Mouse (Mus musculus): ENCODE measurements around the gene Itsn1. TPM values are rescaled to one million over a fixed set of nuclear protein-coding genes. Genes with fewer than 3 reads are reported as not detected.

Itsn1 gene
- polyA plus RNA-seq, 1 experiment: 12.9 TPM

DNA sequence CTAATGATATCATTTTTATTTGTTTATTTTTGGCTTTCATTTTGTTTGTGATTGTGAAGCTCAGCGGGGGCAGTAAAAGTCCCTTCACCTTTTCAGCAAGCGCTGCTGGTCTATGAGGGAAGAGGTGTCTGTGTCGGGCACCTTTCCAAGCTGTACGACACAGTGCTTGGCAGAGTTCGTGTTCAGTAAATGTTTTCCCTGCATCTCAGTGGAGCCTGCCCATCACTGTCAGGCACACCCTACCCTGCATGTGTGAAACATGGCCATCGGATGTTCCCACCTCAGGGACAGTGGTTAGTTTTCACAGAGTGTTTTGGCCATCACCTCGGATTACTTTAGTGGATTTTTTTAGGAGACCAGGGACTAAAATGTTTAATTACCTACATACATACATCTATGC is 54.1 kb downstream of the Itsn1 start:
- Histone ChIP-seq H3K27me3 (ENCODE audit: control insufficient read depth, insufficient read depth, low read length) (no peaks in the 10 kb centered on the region), H3K4me1 (replicated peaks; ENCODE audit: control insufficient read depth, insufficient read depth, low read length) (peaks cover 16% of the 10 kb centered on the region), H3K36me3 (ENCODE audit: control insufficient read depth, insufficient read depth, low read length) (no peaks in the 10 kb centered on the region), H3K4me3 (ENCODE audit: control insufficient read depth, insufficient read depth, low read length) (no peak overlapping the region), H3K27ac (ENCODE audit: control insufficient read depth, insufficient read depth, low read length) (no peak overlapping the region)
- WGBS: 94% methylated on average over 7 of the region's 7 CpGs
- TF ChIP-seq POLR2A (IDR thresholded peaks at IDR 0.05; ENCODE audit: control insufficient read depth, extremely low read depth, insufficient read depth, low read length, poor library complexity) (no peak), CTCF (IDR thresholded peaks at IDR 0.05; ENCODE audit: borderline replicate concordance, control insufficient read depth, extremely low read depth, insufficient read depth, low read length, poor library complexity) (no peak)
- DNase-seq: no peak

DNA sequence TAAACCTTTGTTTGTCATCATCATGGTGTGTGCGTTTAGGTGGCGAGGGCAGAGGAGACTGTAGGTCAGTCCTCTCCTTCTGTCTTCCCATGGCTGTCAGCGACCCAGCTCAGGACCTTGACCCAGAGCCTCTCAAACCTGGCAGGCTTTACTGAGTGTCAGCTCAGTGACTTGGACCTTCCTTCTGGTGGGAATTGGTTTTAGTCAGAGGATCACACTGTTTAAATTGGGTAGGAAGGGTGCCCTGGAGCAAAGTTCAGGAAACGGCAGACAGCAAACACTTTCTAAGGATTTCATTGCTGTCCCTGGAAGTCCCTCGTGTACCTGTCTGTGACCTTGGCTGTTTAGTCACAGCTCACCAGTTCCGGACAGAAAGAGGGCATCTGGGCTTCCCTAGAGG is 55.2 kb downstream of the Itsn1 start:
- H3K4me1 ChIP-seq (replicated peaks; ENCODE audit: control insufficient read depth, insufficient read depth, low read length): peaks cover 16% of the 10 kb centered on the region
- no peak overlapping the region for H3K27ac ChIP-seq (ENCODE audit: control insufficient read depth, insufficient read depth, low read length)
- 95% methylated on average over 6 of the region's 6 CpGs for WGBS
- TF ChIP-seq CTCF (IDR thresholded peaks at IDR 0.05; ENCODE audit: borderline replicate concordance, control insufficient read depth, extremely low read depth, insufficient read depth, low read length, poor library complexity) (no peak), POLR2A (IDR thresholded peaks at IDR 0.05; ENCODE audit: control insufficient read depth, extremely low read depth, insufficient read depth, low read length, poor library complexity) (no peak)
- no peaks in the 10 kb centered on the region for H3K27me3 ChIP-seq (ENCODE audit: control insufficient read depth, insufficient read depth, low read length)
- H3K36me3 ChIP-seq (ENCODE audit: control insufficient read depth, insufficient read depth, low read length): no peaks in the 10 kb centered on the region
- DNase-seq: no peak
- H3K4me3 ChIP-seq (ENCODE audit: control insufficient read depth, insufficient read depth, low read length): no peak overlapping the region

DNA sequence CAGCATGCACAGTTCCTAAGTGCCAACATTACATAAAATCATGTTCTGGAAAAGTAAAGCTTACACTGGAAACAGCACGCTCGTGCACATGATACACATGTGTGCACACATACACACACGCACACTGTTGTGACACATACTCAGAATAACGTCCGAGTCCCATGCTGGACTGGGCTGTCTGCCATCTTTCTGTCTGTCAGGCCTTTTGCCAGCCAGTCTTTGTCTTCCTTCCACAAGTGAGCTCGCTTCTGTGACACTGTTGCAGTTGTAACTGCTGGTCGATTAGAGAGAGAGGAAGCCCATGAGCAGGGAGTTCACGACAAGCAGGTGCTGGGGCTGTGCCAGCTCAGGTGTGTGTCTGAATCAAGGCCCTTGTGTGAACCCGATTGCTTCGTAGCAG is 57.3 kb downstream of the Itsn1 start:
- H3K36me3 ChIP-seq (ENCODE audit: control insufficient read depth, insufficient read depth, low read length): no peaks in the 10 kb centered on the region
- WGBS: 65% methylated on average over 10 of the region's 10 CpGs
- H3K4me3 ChIP-seq (ENCODE audit: control insufficient read depth, insufficient read depth, low read length): no peak overlapping the region
- H3K27ac ChIP-seq (ENCODE audit: control insufficient read depth, insufficient read depth, low read length): no peak overlapping the region
- peaks cover 10% of the 10 kb centered on the region for H3K4me1 ChIP-seq (replicated peaks; ENCODE audit: control insufficient read depth, insufficient read depth, low read length)
- DNase-seq: no peak
- TF ChIP-seq POLR2A (IDR thresholded peaks at IDR 0.05; ENCODE audit: control insufficient read depth, extremely low read depth, insufficient read depth, low read length, poor library complexity): no peak
- TF ChIP-seq CTCF (IDR thresholded peaks at IDR 0.05; ENCODE audit: borderline replicate concordance, control insufficient read depth, extremely low read depth, insufficient read depth, low read length, poor library complexity): no peak
- H3K27me3 ChIP-seq (ENCODE audit: control insufficient read depth, insufficient read depth, low read length): no peaks in the 10 kb centered on the region

DNA sequence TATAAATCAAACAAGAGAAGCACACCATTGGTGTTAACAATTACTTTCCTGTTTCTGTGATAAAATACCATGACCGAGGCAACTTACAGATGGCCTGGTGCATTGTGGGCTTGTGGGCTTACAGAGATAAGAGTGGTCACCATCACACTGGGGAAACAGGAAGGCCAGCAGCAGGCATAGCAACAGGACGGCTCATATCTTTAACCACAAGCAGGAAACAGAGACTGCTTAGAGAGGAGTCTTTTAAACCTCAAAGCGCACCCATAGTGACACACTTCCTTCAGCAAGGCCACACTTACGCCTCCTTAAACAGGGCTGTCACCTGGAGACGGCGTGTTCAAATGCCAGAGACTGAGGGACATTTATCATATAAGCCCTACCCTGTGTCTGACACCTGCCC is 60.6 kb downstream of the Itsn1 start:
- H3K4me1 ChIP-seq (replicated peaks; ENCODE audit: control insufficient read depth, insufficient read depth, low read length): peaks cover 8% of the 10 kb centered on the region
- H3K4me3 ChIP-seq (ENCODE audit: control insufficient read depth, insufficient read depth, low read length): no peak overlapping the region
- H3K27ac ChIP-seq (ENCODE audit: control insufficient read depth, insufficient read depth, low read length): no peak overlapping the region
- DNase-seq: no peak
- 5% methylated on average over 6 of the region's 6 CpGs for WGBS
- no peaks in the 10 kb centered on the region for H3K36me3 ChIP-seq (ENCODE audit: control insufficient read depth, insufficient read depth, low read length)
- TF ChIP-seq CTCF (IDR thresholded peaks at IDR 0.05; ENCODE audit: borderline replicate concordance, control insufficient read depth, extremely low read depth, insufficient read depth, low read length, poor library complexity): no peak
- TF ChIP-seq POLR2A (IDR thresholded peaks at IDR 0.05; ENCODE audit: control insufficient read depth, extremely low read depth, insufficient read depth, low read length, poor library complexity): no peak
- peaks cover 4% of the 10 kb centered on the region; the same call in 1 of the 2 replicates for H3K27me3 ChIP-seq (ENCODE audit: control insufficient read depth, insufficient read depth, low read length)

DNA sequence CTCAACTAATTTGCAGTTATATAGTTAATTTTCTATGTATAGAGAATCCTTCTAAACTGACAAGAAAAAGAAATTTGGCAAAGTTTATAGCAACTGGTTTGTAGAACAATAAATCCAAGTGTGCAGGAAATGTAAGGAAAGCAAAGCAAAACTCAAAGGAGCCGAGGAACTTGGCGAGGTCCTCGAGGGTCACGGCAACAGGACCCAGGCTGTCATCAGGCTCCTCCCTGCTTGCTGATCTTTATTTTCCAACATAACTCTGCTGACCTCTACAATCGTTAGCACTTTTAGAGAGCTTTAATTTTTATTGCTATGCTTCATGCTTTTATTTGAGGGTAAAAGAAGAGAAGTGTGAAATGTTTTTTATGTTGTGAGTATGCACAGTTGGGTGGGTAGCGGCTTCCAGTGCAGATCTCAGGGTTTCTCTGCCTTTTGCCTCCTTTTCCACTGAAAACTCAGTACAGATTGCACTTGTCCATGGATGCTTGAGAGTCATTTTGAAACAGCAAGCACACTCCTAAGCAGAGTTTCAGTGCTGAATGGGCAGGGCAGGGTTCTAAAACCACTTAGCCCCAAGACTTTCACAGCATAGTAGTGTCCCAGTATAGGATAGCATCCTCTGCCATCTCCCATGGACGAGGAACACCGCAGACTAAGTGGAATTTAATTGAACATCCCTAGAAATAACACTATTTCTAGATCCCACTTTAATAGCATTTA is 63.6 kb downstream of the Itsn1 start:
- WGBS: 84% methylated on average over 8 of the region's 8 CpGs
- peaks cover 4% of the 10 kb centered on the region; the same call in 1 of the 2 replicates for H3K27me3 ChIP-seq (ENCODE audit: control insufficient read depth, insufficient read depth, low read length)
- TF ChIP-seq CTCF (IDR thresholded peaks at IDR 0.05; ENCODE audit: borderline replicate concordance, control insufficient read depth, extremely low read depth, insufficient read depth, low read length, poor library complexity) (no peak), POLR2A (IDR thresholded peaks at IDR 0.05; ENCODE audit: control insufficient read depth, extremely low read depth, insufficient read depth, low read length, poor library complexity) (no peak)
- peaks cover 8% of the 10 kb centered on the region for H3K4me1 ChIP-seq (replicated peaks; ENCODE audit: control insufficient read depth, insufficient read depth, low read length)
- no peak overlapping the region for H3K27ac ChIP-seq (ENCODE audit: control insufficient read depth, insufficient read depth, low read length)
- no peak overlapping the region for H3K4me3 ChIP-seq (ENCODE audit: control insufficient read depth, insufficient read depth, low read length)
- H3K36me3 ChIP-seq (ENCODE audit: control insufficient read depth, insufficient read depth, low read length): no peaks in the 10 kb centered on the region
- no peak for DNase-seq

DNA sequence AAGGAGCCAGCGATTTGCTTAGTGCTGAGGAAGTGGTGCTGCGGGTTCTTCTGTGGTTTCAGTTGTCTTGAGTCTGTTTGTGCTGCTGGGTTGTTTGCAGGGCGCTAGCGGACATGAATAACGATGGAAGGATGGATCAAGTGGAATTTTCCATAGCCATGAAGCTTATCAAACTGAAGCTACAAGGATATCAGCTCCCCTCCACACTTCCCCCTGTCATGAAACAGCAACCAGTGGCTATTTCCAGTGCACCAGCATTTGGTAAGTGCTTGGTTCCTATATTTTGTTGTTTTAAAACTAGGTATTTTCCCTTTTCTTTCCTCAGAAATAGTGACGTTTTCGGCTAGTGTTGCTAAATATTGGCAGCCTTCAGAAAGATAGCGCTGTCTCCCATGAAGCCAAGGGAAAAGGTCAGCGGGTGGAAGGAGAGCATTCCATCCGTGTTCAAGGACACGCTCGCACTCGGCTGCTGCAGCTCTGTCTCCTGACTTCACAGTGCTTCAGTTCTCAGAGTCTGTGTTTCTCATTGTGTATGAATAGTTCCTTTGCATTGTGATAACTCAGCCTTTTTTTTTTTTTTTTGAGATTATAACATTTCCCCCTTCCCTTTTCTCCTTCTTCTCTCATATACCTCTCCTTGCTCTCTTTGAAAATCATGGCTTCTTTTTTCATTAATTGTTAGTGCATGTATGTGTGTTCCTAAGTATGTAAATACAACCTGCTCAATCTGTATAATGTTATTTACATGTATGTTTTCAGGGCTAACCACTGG is 64.6 kb downstream of the Itsn1 start:
- peaks cover 8% of the 10 kb centered on the region for H3K4me1 ChIP-seq (replicated peaks; ENCODE audit: control insufficient read depth, insufficient read depth, low read length)
- peaks cover 4% of the 10 kb centered on the region; the same call in 1 of the 2 replicates for H3K27me3 ChIP-seq (ENCODE audit: control insufficient read depth, insufficient read depth, low read length)
- H3K36me3 ChIP-seq (ENCODE audit: control insufficient read depth, insufficient read depth, low read length): no peaks in the 10 kb centered on the region
- peak; percentile 21 for DNase-seq
- TF ChIP-seq CTCF (IDR thresholded peaks at IDR 0.05; ENCODE audit: borderline replicate concordance, control insufficient read depth, extremely low read depth, insufficient read depth, low read length, poor library complexity): no peak
- TF ChIP-seq POLR2A (IDR thresholded peaks at IDR 0.05; ENCODE audit: control insufficient read depth, extremely low read depth, insufficient read depth, low read length, poor library complexity): no peak
- H3K4me3 ChIP-seq (ENCODE audit: control insufficient read depth, insufficient read depth, low read length): no peak overlapping the region
- 10% methylated on average over 13 of the region's 13 CpGs for WGBS
- H3K27ac ChIP-seq (ENCODE audit: control insufficient read depth, insufficient read depth, low read length): no peak overlapping the region
